Mouse (Mus musculus): ENCODE measurements around the gene Zc3hav1.
A peak's percentile ranks its signal among the peaks of the same experiment; 100 is the strongest.
"Not testable (repeated sequence)": the region's sequence is repeated elsewhere in the genome, so short reads cannot be mapped to it uniquely, and the experiment has no call there.

Gene Zc3hav1

DNA sequence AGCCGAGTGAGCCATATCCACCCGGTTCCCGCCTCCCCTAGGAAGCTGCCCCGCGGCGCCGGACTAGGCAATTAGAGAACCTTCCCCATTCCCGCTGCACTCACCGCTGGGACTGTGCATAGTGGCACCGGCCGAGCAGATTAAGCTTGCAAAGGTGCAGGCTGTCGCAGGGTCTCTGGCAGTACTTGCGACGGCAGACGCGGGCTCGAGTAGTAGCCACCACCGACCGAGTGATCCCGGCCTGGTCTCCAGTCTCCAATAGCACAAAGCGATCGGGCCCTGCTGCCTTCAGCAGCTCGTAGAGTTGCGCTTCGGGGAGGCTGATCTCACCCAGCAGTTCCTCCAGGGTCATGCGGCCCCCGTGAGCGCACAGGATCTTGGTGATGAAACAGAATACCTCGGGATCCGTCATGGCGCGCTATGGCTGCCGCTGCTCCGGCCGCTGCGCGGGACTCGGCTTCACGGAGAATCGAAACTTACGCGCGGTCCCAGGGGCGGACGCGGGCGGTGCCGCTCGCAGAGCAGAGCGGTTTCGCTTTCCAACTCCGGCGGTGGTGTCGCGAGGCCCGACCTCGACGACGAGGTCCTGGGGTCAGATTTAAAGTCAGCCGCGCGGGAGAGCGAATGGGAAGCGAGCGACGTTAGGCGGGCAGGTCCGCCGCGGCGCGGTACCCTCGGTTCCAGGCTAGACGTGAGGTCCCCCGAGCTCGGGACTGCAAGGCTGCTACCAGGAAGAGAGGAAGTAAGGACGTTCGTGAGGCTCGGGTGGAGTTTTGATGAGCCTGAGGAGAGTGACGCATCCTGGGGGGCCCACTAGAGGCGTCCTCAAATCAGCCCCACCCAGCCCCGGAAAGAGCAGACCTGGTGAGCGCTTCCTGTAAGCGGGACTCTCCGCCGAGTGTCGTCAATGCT is at the start of gene Zc3hav1:
TSS of gene Zc3hav1 (minus strand) at position 793 of the 912 bp plus-strand sequence.
- DNase-seq (ENCODE audit: low spot score) = peak; percentile 74

DNA sequence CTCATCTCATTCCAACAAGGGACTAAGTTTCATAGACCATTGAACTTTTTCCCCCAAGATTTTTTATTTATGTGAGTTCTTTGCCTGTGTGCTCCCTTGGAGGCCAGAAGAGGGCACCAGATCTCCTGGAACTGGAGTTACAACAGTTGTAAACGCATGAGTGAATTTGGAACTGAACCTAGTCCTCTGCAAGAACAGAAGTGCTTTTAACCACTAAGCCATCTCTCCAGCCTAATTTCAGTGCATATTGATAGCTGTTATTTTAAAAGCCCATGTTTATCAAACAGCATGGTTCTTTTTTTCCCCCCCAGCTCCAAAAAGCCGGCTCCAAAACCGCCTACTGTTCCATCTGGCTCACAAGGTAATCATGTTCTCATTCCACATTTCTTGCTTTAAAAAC is 35.3 kb upstream of the Zc3hav1 start:
- no peak for DNase-seq (ENCODE audit: low spot score)

DNA sequence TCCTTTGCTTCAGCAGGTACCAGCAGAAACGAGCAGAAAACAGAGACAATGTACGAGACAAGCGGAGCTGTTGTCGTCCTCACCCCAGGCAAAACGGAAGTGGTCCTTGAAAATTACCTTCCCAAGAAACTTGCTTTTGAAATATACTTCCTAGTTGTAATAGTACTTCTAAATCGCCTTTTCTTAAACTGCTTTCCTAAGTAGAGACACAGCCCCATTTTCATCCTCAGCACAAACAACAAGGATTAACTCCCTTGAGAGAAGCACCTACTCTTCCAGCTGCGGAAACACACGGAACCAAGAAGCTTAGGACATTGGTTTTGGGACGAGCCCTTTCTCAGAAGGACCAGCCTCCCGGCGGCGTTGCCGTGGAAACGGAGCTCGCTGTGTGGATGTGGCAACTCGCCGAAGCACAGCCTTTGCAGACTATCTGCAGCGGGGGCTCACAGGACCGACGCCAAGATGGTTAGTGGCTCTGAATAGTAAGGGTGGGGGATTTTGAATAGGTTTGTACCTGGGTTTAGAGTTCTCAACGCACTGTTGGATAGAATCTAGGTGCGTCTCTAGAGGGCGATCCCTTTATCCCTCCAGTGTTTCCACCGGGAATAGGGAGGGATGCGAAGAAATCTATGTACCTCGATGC is 26.8 kb upstream of the Zc3hav1 start, which contains the start of gene Ttc26:
TSS of gene Ttc26 (plus strand) at position 341 of the 643 bp plus-strand sequence.
- DNase-seq (ENCODE audit: low spot score) = peak; percentile 83

DNA sequence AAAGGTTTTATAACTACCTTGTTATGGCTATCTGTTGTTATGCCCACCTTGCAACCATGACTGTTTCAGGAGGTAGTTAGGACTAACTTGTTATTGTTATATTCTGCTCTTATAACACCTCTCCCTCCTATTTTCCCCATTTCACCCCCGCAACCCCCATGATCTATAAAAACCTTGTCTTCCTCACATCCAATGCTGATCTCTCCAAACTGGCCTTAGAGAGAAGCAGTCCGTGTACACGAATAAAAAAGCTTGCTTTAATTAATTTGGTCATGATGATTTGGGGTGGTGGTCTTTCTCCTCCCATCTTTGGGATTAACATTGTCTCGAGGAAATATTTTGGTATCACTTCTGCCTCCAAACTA is 26.3 kb upstream of the Zc3hav1 start:
- DNase-seq (ENCODE audit: low spot score) = no peak

DNA sequence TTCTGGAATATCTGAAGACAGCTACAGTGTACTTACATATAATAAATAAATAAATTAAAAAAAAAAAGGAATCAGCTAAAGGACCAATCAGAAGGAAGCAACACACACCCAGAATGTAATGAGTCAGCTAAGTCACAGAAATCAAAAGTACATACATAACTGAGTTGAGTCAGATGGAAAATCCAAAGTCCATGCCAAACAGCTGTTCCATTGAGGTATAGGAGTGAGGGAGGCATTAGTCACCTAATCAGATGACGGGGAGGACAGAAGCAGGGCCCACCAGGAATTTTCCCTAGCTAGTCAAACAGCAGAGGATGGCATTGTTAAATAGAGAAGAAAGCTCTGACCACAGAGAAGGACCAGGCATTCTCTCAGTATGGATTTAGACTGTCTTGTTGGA is 19.9 kb upstream of the Zc3hav1 start:
- no peak for DNase-seq (ENCODE audit: low spot score)

GRCm38 (mm10) chr6:38369945-38370344 is 15.5 kb upstream of the Zc3hav1 start:
- DNase-seq (ENCODE audit: low spot score) = no peak

DNA sequence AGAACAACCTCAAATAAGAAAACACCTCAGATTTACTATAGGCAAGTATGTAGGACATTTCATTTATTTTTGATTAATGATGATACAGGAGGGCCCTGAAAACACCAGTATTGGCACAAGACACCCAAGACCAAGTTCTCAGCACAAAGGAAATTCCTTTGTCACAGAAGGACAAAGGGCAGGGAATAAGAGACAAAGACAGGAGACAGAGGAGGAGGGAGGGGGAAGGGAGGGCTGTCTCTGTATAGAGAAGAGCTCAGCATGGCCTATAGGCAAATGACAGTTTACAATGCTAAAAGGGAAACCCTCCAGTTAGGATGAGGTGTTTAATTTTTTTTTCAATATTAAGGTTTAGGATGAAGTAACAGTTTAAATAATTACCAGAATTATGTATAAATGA is 9.7 kb upstream of the Zc3hav1 start:
- no peak for DNase-seq (ENCODE audit: low spot score)

DNA sequence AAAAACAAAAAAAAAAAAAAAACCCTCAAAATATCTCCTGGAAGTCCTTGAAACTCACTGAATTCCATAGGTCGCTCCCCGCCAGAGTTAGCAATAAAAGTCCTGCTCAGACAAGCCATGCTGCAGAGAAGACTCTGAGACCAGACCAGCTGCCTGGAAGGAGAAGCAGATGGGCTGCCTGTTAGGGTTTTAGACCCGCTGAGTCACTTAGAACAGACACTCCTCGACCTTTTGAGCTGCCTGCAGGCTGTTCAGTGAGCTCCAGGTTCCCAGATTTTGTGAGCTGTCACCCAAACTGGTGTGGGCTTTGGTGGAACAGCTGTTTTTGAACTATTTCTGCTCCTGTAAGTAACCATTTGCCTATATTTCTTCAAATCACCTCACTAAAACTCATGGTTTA is 9.0 kb upstream of the Zc3hav1 start:
- no peak for DNase-seq (ENCODE audit: low spot score)

DNA sequence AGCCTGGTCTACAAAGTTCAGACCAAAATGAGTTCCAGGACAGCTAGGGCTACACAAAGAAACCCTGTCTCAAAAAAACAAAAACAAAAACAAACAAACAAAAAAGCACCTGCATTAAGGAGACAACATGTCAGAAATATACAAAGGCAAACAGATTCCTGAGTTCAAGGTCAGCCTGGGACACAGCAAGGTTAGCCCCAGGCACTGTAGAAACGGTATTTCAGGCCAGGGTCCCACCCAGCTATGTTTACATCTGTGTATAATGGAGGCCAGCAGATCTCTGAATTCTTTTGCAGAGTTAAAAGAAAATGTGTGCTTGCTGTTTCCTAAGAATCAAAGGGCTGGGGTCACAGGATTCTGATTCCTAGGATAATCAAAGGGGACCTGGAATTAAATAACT is 7.5 kb upstream of the Zc3hav1 start:
- no peak for DNase-seq (ENCODE audit: low spot score)

- no peak for DNase-seq (ENCODE audit: low spot score)
These were observed 6.7 kb upstream of the Zc3hav1 start for GRCm38 (mm10) chr6:38361065-38361464.

DNA sequence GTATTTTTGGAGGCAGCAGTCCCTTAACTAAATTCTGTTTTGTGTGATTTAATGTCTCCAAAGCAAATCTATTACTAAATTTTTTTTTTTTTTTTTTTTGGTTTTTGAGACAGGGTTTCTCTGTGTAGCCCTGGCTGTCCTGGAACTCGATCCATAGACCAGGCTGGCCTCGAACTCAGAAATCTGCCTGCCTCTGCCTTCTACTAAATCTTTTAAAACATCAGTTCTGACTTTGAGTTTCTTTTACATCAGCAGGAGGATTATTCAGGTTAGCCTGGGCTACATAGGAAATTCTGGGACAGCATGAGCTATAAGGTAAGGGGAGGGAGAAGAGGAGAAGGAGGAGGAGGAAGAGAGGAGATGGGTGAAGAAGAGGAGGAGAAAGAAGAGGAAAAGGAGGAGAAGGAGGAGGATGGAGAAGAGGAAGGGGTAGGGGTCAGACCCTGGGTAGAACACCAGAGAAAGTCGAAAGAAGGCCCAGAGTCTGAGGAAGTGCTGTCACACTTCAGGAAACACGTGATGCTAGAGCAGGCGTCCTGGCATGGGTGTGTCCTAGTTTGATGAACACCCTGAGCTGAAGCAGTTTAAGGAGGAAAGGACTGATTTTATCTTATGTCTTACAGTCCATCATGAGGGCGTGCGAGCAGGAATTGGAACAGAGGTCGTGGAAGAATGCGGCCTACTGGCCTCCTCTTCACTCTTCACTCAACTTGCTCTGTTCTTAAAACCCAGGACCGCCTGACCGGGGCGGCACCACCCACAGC is 5.5 kb upstream of the Zc3hav1 start:
- no peak for DNase-seq (ENCODE audit: low spot score)

DNA sequence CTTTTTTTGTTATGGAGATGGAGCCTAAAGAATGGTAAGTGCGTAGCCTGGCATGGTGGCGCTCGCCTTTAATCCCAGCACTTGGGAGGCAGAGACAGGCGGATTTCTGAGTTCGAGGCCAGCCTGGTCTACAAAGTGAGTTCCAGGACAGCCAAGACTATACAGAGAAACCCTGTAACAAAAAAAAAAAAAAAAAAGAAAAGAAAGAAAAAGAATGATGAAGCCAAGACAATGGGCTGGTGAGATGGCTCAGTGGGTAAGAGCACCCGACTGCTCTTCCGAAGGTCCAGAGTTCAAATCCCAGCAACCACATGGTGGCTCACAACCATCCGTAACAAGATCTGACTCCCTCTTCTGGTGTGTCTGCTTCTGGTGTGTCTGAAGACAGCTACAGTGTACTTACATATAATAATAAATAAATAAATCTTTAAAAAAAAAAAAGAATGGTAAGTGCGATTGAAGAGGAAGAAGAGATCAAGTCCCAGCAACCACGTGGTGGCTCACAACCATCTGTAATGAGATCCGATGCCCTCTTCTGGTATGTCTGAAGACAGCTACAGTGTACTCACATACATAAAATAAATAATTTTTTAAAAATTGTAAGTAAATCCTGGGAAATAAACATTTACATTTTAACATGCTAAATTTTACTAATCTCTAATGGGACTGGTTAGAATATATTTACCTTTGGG is 4.8 kb upstream of the Zc3hav1 start:
- DNase-seq (ENCODE audit: low spot score) = not testable (repeated sequence)

GRCm38 (mm10) chr6:38358253-38359027 is 4.0 kb upstream of the Zc3hav1 start:
- no peak for DNase-seq (ENCODE audit: low spot score)

- no peak for DNase-seq (ENCODE audit: low spot score)
These were observed 3.3 kb upstream of the Zc3hav1 start for GRCm38 (mm10) chr6:38357603-38358252.

- DNase-seq (ENCODE audit: low spot score) = not testable (repeated sequence)
These were observed 2.4 kb upstream of the Zc3hav1 start for GRCm38 (mm10) chr6:38356661-38357433.

GRCm38 (mm10) chr6:38355862-38356261 is 1.5 kb upstream of the Zc3hav1 start:
- peak; percentile 32 for DNase-seq (ENCODE audit: low spot score)

DNA sequence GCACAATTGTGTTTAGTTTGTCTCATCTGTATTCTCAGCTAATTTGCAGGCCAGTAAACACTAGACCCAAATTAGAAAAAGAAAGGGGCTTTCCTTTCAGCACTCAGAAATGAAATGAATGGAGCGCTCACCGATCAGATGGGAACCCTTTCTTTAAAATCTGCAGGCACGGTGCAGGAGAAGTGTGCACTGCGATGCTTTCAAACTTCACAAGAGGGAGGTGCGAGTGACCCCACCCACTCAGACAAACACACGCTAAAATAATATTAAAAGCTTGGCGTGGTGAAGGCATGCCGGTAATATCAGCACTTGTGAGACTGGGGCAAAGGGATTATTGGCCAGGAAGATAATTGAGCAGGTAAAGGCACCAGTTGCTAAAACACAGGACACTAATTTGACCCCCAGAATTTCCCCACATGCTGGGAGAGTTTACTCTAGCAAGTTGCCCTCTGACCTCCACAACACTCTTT is 986 bp upstream of the Zc3hav1 start:
- DNase-seq (ENCODE audit: low spot score) = no peak

- DNase-seq (ENCODE audit: low spot score) = no peak
These were observed 435 bp upstream of the Zc3hav1 start for GRCm38 (mm10) chr6:38354723-38355353.

DNA sequence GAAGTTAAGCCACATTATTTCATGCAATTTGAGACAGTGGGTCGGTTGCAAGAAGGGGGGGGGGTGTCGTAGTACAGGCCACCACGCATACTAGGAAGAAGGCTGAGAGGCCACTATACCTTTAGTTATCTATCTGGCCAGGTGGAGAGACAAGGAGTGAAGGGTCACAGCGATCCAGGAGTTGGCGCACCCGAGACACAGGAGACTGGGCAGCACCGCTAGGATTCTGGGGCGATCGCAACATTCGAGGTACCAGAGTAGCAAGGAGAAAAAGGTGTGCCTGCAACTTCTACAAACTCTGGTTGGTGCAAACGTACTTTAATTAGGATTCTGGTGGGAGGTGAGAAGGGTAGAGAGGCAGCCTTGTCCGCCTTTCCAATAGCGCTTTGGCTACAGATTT is 1.2 kb downstream of the Zc3hav1 start:
- no peak for DNase-seq (ENCODE audit: low spot score)
